Mouse (Mus musculus): ENCODE measurements around the gene Txnrd2. TPM values are rescaled to one million over a fixed set of nuclear protein-coding genes. Genes with fewer than 3 reads are reported as not detected.
A peak's percentile ranks its signal among the peaks of the same experiment; 100 is the strongest.

Txnrd2 gene
- polyA plus RNA-seq, 1 experiment = 21.3 TPM

DNA sequence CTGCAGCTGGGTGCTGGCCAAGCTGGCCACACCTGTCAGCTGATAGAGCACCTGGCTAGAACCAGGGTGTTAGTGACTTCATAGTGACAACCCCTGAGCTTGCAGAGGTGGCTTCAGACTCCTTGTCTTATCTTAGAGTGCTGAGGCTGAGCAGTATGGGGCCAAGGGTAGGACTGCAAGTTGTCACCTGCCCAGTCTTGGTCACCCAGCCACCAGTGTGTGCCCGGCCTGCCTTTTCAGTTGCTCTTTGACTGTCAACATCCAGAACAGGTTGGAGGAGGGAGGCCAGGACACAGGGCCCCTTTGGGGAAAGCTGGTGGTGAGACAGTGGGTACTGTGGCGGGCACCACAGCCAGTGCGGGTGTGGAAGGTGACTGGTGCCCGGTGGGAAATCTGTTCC lies 22.8 kb downstream of the Txnrd2 start:
- no peak overlapping the region for H3K4me2 ChIP-seq (ENCODE audit: low read depth)
- no peaks in the 10 kb centered on the region for H3K79me2 ChIP-seq (ENCODE audit: control insufficient read depth, insufficient read depth)
- no peaks in the 10 kb centered on the region for H3K27me3 ChIP-seq (ENCODE audit: control insufficient read depth, insufficient read depth, insufficient read length)
- TF ChIP-seq MYOG (IDR thresholded peaks at IDR 0.05; ENCODE audit: control insufficient read depth in 1 of 3, insufficient read depth in 1 of 3, insufficient read length in 2 of 3, low read depth in 2 of 3) (no peak), E2F4 (IDR thresholded peaks at IDR 0.05; ENCODE audit: insufficient read depth) (no peak), TCF3 (IDR thresholded peaks at IDR 0.05; ENCODE audit: insufficient read length, low read depth) (no peak), USF1 (IDR thresholded peaks at IDR 0.05; ENCODE audit: low read depth) (no peak), REST (IDR thresholded peaks at IDR 0.05; ENCODE audit: insufficient read depth, insufficient read length) (no peak), MYOD1 (IDR thresholded peaks at IDR 0.05; ENCODE audit: control insufficient read depth in 1 of 3, insufficient read length in 2 of 3, low read depth in 2 of 3) (no peak), SRF (IDR thresholded peaks at IDR 0.05; ENCODE audit: control insufficient read depth, insufficient read length, low read depth) (no peak), POLR2AphosphoS2 (IDR thresholded peaks at IDR 0.05; ENCODE audit: insufficient read length, low read depth) (no peak), TCF12 (IDR thresholded peaks at IDR 0.05; ENCODE audit: insufficient read depth, poor library complexity, severe bottlenecking) (no peak), CEBPB (IDR thresholded peaks at IDR 0.05; ENCODE audit: insufficient read depth, poor library complexity, severe bottlenecking) (no peak), MAX (IDR thresholded peaks at IDR 0.05; ENCODE audit: low read depth) (no peak), POLR2A (IDR thresholded peaks at IDR 0.05; ENCODE audit: insufficient read length, low read depth) (no peak)
- H3ac ChIP-seq (ENCODE audit: control insufficient read depth, insufficient read length) = no peak overlapping the region
- H3K36me3 ChIP-seq (ENCODE audit: control insufficient read depth, insufficient read depth) = no peaks in the 10 kb centered on the region
- H3K4me3 ChIP-seq = no peak overlapping the region

DNA sequence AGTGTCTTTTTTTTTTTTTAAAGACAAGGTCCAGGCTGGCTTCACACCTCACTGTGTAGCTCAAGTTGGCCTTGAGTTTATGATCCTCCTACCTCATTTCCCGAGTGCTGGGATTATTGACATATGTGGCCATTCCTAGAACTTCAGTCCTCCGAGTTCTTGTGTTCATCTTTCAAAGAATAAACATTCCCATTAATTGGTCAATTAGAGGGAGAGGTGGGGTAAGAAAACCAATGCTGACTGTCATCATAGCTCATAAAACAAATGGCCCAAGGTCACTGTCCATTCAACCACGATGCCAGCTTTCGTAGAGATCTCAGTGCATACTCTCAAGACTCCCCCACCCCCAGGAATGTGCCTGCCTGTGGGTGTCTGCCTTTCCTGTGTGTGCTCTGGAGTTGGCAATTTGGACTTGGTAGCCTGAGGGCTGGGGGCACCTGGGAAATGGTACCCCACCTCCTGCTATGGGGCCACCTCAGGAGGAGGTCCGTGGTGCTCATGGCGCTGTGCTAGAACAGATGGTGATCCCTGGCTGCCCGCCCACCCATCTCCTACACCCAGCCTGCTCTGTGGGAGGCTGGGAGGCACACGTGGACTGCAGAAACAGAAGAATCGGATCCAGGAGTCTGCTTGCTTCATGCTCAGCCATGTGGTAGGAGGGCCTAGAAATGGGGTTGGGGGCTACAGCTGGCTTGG lies 25.4 kb downstream of the Txnrd2 start:
- Histone ChIP-seq H3K27me3 (ENCODE audit: control insufficient read depth, insufficient read depth, insufficient read length) (no peaks in the 10 kb centered on the region), H3K36me3 (ENCODE audit: control insufficient read depth, insufficient read depth) (no peaks in the 10 kb centered on the region), H3K4me3 (no peak overlapping the region), H3K4me2 (ENCODE audit: low read depth) (no peak overlapping the region), H3K79me2 (ENCODE audit: control insufficient read depth, insufficient read depth) (no peaks in the 10 kb centered on the region), H3ac (ENCODE audit: control insufficient read depth, insufficient read length) (no peak overlapping the region)
- no peak for TF ChIP-seq E2F4 (IDR thresholded peaks at IDR 0.05; ENCODE audit: insufficient read depth)
- no peak for TF ChIP-seq TCF12 (IDR thresholded peaks at IDR 0.05; ENCODE audit: insufficient read depth, poor library complexity, severe bottlenecking)
- no peak for TF ChIP-seq POLR2A (IDR thresholded peaks at IDR 0.05; ENCODE audit: insufficient read length, low read depth)
- peak in 1 of 3 experiments; percentile 16 for TF ChIP-seq MYOD1 (IDR thresholded peaks at IDR 0.05; ENCODE audit: control insufficient read depth in 1 of 3, insufficient read length in 2 of 3, low read depth in 2 of 3)
- no peak for TF ChIP-seq USF1 (IDR thresholded peaks at IDR 0.05; ENCODE audit: low read depth)

DNA sequence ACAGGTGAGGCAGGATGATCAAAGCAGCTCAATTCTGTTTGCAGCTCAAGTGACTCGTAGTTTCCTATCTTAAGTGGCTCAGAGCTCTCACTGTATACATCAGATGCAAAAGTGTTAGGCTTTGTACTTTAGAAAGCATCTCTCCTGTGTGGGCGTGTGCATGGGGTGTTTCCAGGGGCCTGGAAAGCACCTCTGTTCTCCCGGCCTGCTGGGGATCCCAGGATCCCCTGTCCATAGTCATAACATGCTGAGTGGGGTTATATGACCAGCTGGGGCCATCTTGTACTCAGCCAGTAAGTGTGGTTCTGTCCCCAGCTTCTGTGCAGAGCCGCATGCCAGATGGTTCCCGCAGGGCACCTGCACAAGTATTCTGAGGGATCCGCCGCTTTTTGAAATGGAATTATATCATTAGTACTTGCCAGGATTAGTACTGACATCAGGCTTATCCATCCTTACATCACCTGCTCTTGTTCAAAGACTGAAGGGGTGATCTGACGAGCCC lies 26.2 kb downstream of the Txnrd2 start:
- H3K79me2 ChIP-seq (ENCODE audit: control insufficient read depth, insufficient read depth) = no peaks in the 10 kb centered on the region
- no peaks in the 10 kb centered on the region for H3K27me3 ChIP-seq (ENCODE audit: control insufficient read depth, insufficient read depth, insufficient read length)
- no peak overlapping the region for H3K4me3 ChIP-seq
- TF ChIP-seq MAX (IDR thresholded peaks at IDR 0.05; ENCODE audit: low read depth) = no peak
- no peak for TF ChIP-seq USF1 (IDR thresholded peaks at IDR 0.05; ENCODE audit: low read depth)
- TF ChIP-seq MYOG (IDR thresholded peaks at IDR 0.05; ENCODE audit: control insufficient read depth in 1 of 3, insufficient read depth in 1 of 3, insufficient read length in 2 of 3, low read depth in 2 of 3) = no peak
- no peak overlapping the region for H3ac ChIP-seq (ENCODE audit: control insufficient read depth, insufficient read length)
- H3K36me3 ChIP-seq (ENCODE audit: control insufficient read depth, insufficient read depth) = no peaks in the 10 kb centered on the region
- H3K4me2 ChIP-seq (ENCODE audit: low read depth) = no peak overlapping the region

DNA sequence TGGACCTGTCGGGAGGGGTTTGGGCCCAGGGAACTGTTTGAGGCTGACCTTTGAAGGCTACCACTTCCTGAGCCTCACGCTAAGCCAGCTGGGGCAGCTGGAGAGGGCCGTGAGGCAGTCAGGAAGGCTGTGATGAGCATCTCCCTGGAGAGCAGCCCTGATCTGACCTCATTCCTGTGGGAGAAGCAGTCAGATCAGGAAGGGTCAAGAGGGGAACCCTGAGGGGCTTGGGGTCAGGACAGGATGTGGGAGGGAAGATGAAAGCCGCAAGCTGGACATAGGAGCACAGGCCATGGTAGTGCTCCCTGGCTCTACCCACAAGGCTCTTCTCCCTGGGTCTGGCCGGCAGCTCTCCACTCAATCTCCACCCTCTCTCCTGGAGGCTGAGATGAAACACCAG lies 27.7 kb downstream of the Txnrd2 start:
- H3K4me3 ChIP-seq = no peak overlapping the region
- H3K79me2 ChIP-seq (ENCODE audit: control insufficient read depth, insufficient read depth) = no peaks in the 10 kb centered on the region
- no peak for TF ChIP-seq TCF12 (IDR thresholded peaks at IDR 0.05; ENCODE audit: insufficient read depth, poor library complexity, severe bottlenecking)
- no peak for TF ChIP-seq MYOG (IDR thresholded peaks at IDR 0.05; ENCODE audit: control insufficient read depth in 1 of 3, insufficient read depth in 1 of 3, insufficient read length in 2 of 3, low read depth in 2 of 3)
- no peak for TF ChIP-seq MYOD1 (IDR thresholded peaks at IDR 0.05; ENCODE audit: control insufficient read depth in 1 of 3, insufficient read length in 2 of 3, low read depth in 2 of 3)
- TF ChIP-seq POLR2AphosphoS2 (IDR thresholded peaks at IDR 0.05; ENCODE audit: insufficient read length, low read depth) = no peak
- TF ChIP-seq USF1 (IDR thresholded peaks at IDR 0.05; ENCODE audit: low read depth) = no peak
- TF ChIP-seq REST (IDR thresholded peaks at IDR 0.05; ENCODE audit: insufficient read depth, insufficient read length) = no peak
- no peak for TF ChIP-seq CEBPB (IDR thresholded peaks at IDR 0.05; ENCODE audit: insufficient read depth, poor library complexity, severe bottlenecking)
- TF ChIP-seq SRF (IDR thresholded peaks at IDR 0.05; ENCODE audit: control insufficient read depth, insufficient read length, low read depth) = no peak
- no peak for TF ChIP-seq POLR2A (IDR thresholded peaks at IDR 0.05; ENCODE audit: insufficient read length, low read depth)
- no peak for TF ChIP-seq E2F4 (IDR thresholded peaks at IDR 0.05; ENCODE audit: insufficient read depth)
- TF ChIP-seq TCF3 (IDR thresholded peaks at IDR 0.05; ENCODE audit: insufficient read length, low read depth) = no peak
- TF ChIP-seq MAX (IDR thresholded peaks at IDR 0.05; ENCODE audit: low read depth) = no peak
- no peaks in the 10 kb centered on the region for H3K36me3 ChIP-seq (ENCODE audit: control insufficient read depth, insufficient read depth)
- H3ac ChIP-seq (ENCODE audit: control insufficient read depth, insufficient read length) = no peak overlapping the region
- no peak overlapping the region for H3K4me2 ChIP-seq (ENCODE audit: low read depth)
- no peaks in the 10 kb centered on the region for H3K27me3 ChIP-seq (ENCODE audit: control insufficient read depth, insufficient read depth, insufficient read length)

DNA sequence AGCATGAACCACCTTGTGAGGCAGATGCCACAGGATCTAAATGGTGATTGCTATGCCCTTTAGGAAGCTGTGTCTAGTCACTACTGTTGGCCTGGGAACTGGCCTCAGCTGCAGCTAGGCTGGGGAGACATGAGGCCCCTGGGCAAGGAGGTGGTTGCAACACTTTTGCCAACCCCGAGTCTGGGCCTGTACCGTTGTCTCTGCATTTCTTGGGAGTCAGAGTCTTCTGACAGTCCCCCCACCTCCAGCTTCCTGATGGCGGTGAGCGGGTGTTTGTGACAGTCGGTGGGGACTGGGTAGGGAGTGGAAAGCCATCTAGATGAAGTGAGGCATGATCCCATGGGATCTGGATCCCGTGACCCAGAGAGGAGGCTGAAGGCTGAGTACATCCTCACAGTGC lies 29.2 kb downstream of the Txnrd2 start:
- H3K27me3 ChIP-seq (ENCODE audit: control insufficient read depth, insufficient read depth, insufficient read length) = no peaks in the 10 kb centered on the region
- H3K4me3 ChIP-seq = no peak overlapping the region
- no peak overlapping the region for H3ac ChIP-seq (ENCODE audit: control insufficient read depth, insufficient read length)
- no peaks in the 10 kb centered on the region for H3K36me3 ChIP-seq (ENCODE audit: control insufficient read depth, insufficient read depth)
- no peaks in the 10 kb centered on the region for H3K79me2 ChIP-seq (ENCODE audit: control insufficient read depth, insufficient read depth)
- TF ChIP-seq MYOD1 (IDR thresholded peaks at IDR 0.05; ENCODE audit: control insufficient read depth in 1 of 3, insufficient read length in 2 of 3, low read depth in 2 of 3) = no peak
- H3K4me2 ChIP-seq (ENCODE audit: low read depth) = no peak overlapping the region

Data from myocyte (in vitro differentiated cells).